Mouse (Mus musculus) liver, adult 2 months (tissue): ENCODE measurements around the gene Ano6. TPM values are rescaled to one million over a fixed set of nuclear protein-coding genes. Genes with fewer than 3 reads are reported as not detected.

ENCODE experiments used
- DNase-seq: peaks from one replicate; pipeline ENCODE4 v3.0.0-alpha.2; 2011; ENCODE audit warnings: low read depth, low spot score; ENCODE audit errors: extremely low read depth
- H3K27ac ChIP-seq: fragments of 200-500 bp; replicated peaks from 2 replicates; pipeline ENCODE4 v1.5.1; 2012; ENCODE audit warnings: low read depth, mild to moderate bottlenecking, control low read depth, inconsistent platforms, low read length; ENCODE audit not compliant: insufficient read depth
- H3K27me3 ChIP-seq: fragments of 200-500 bp; 2 replicates; pipeline ENCODE4 v1.6.1; 2012; ENCODE audit warnings: mild to moderate bottlenecking, moderate library complexity, low read length, inconsistent platforms; ENCODE audit not compliant: control insufficient read depth, insufficient read depth
- H3K36me3 ChIP-seq: fragments of 200-500 bp; 2 replicates; pipeline ENCODE4 v1.6.1; 2012; ENCODE audit warnings: low read length, inconsistent platforms; ENCODE audit not compliant: control insufficient read depth, insufficient read depth
- H3K4me1 ChIP-seq: fragments of 200-500 bp; 2 replicates; pipeline ENCODE4 v1.6.1; 2011; ENCODE audit warnings: low read length; ENCODE audit not compliant: control insufficient read depth, insufficient read depth
- H3K4me3 ChIP-seq: fragments of 200-500 bp; 2 replicates; pipeline ENCODE4 v1.5.1; 2011; ENCODE audit warnings: low read depth, mild to moderate bottlenecking, control low read depth, low read length, moderate library complexity; ENCODE audit not compliant: insufficient read depth
- H3K79me2 ChIP-seq: fragments of 200-500 bp; 2 replicates; pipeline ENCODE4 v1.6.1; 2012; ENCODE audit warnings: inconsistent platforms, mild to moderate bottlenecking, low read length, moderate library complexity; ENCODE audit not compliant: control insufficient read depth, insufficient read depth
- H3K9ac ChIP-seq: fragments of 200-500 bp; 2 replicates; pipeline ENCODE4 v1.6.1; 2012; ENCODE audit warnings: low read depth, mild to moderate bottlenecking, control low read depth, inconsistent platforms, low read length
- CTCF ChIP-seq: fragments of 200-500 bp; IDR thresholded peaks from 2 replicates; pipeline ENCODE4 v1.5.1; 2011; ENCODE audit warnings: low read depth, low read length, control low read depth
- POLR2A ChIP-seq: fragments of 200-500 bp; IDR thresholded peaks from 2 replicates; pipeline ENCODE4 v1.6.1; 2011; ENCODE audit warnings: low read length, control low read depth; ENCODE audit not compliant: insufficient read depth; ENCODE audit errors: extremely low read depth
- WGBS: fragments of 180-500 bp; shearing (Covaris S2); methylation state at CpG from one replicate; pipeline ENCODE4 v1.1.7; 2018; 5-methylcytosine and 5-hydroxymethylcytosine counted together
- polyA plus RNA-seq: library from polyadenylated mRNA; depleted of rRNA; stranded (reverse); fragments of >200 nt; gene quantifications from 2 replicates; pipeline ENCODE4 v1.2.3, GENCODE M21; 2012
- total RNA-seq: library from RNA; depleted of rRNA; stranded (reverse); fragments of >200 nt; gene quantifications from 2 replicates; pipeline ENCODE4 v1.2.3, GENCODE M21; 2014

The Ano6 gene
- total and polyA plus RNA-seq, 2 experiments = 3.3 to 4.1 TPM

- WGBS = 82% methylated on average over 10 of the region's 10 CpGs
- Histone ChIP-seq H3K27ac (no peak overlapping the region), H3K36me3 (no peaks in the 10 kb centered on the region), H3K27me3 (no peaks in the 10 kb centered on the region), H3K4me3 (no peak overlapping the region), H3K9ac (no peak overlapping the region), H3K79me2 (no peaks in the 10 kb centered on the region), H3K4me1 (peaks cover 8% of the 10 kb centered on the region)
- TF ChIP-seq CTCF = no peak
- TF ChIP-seq POLR2A = no peak
- DNase-seq = no peak
Observed at GRCm38 (mm10) chr15:95875898-95876297, 85.3 kb downstream of the Ano6 start.

GRCm38 (mm10) chr15:95880616-95881151 lies 90.0 kb downstream of the Ano6 start:
- Histone ChIP-seq H3K27ac (peak overlapping the region; percentile 34; the same call in 1 of the 2 replicates), H3K4me3 (no peak overlapping the region), H3K4me1 (peaks cover 12% of the 10 kb centered on the region), H3K36me3 (no peaks in the 10 kb centered on the region), H3K9ac (no peak overlapping the region), H3K27me3 (no peaks in the 10 kb centered on the region), H3K79me2 (no peaks in the 10 kb centered on the region)
- DNase-seq = peak; percentile 71
- TF ChIP-seq CTCF (no peak), POLR2A (no peak)
- 12% methylated on average over 10 of the region's 10 CpGs for WGBS

- Histone ChIP-seq H3K4me1 (peaks cover 24% of the 10 kb centered on the region), H3K27ac (no peak overlapping the region), H3K27me3 (no peaks in the 10 kb centered on the region), H3K36me3 (no peaks in the 10 kb centered on the region), H3K4me3 (no peak overlapping the region), H3K9ac (no peak overlapping the region), H3K79me2 (no peaks in the 10 kb centered on the region)
- TF ChIP-seq POLR2A = no peak
- no peak for TF ChIP-seq CTCF
- 47% methylated on average over 4 of the region's 4 CpGs for WGBS
- peak; percentile 66 for DNase-seq
Observed at GRCm38 (mm10) chr15:95882436-95882835, 91.8 kb downstream of the Ano6 start.

- Histone ChIP-seq H3K36me3 (no peaks in the 10 kb centered on the region), H3K4me1 (peaks cover 26% of the 10 kb centered on the region), H3K9ac (no peak overlapping the region), H3K27me3 (no peaks in the 10 kb centered on the region), H3K79me2 (no peaks in the 10 kb centered on the region), H3K4me3 (no peak overlapping the region), H3K27ac (no peak overlapping the region)
- no peak for DNase-seq
- WGBS = 36% methylated on average over 6 of the region's 6 CpGs
- no peak for TF ChIP-seq POLR2A
- TF ChIP-seq CTCF = no peak
Observed at GRCm38 (mm10) chr15:95883559-95883958, 92.9 kb downstream of the Ano6 start.

GRCm38 (mm10) chr15:95884658-95885620 lies 94.3 kb downstream of the Ano6 start:
- H3K4me1 ChIP-seq = peaks cover 26% of the 10 kb centered on the region
- no peaks in the 10 kb centered on the region for H3K27me3 ChIP-seq
- H3K9ac ChIP-seq = no peak overlapping the region
- no peak overlapping the region for H3K27ac ChIP-seq
- no peak overlapping the region for H3K4me3 ChIP-seq
- no peak for DNase-seq
- no peaks in the 10 kb centered on the region for H3K36me3 ChIP-seq
- TF ChIP-seq POLR2A (no peak), CTCF (no peak)
- 84% methylated on average over 10 of the region's 10 CpGs for WGBS
- H3K79me2 ChIP-seq = no peaks in the 10 kb centered on the region
